Mouse (Mus musculus): ENCODE measurements around the gene Cass4.

Gene Cass4

GRCm38 (mm10) chr2:172472318-172472717, 78.7 kb downstream of the Cass4 start, which contains the start of gene Fam209:
Gene Fam209 (plus strand): TSS chr2:172472520.
- in situ Hi-C loops (cut with MboI; ENCODE audit: unreplicated experiment in 2 of 2): loop anchor here (10.0 to 25.0 kb wide), 3 partner anchors 1090 to 1615 kb away; partner anchors contain the start of gene Stx16 (in 1 of the 2)

- in situ Hi-C loops (cut with MboI; ENCODE audit: unreplicated experiment in 2 of 2): loop anchor here (10.0 to 25.0 kb wide), 3 partner anchors 1089 to 1614 kb away; partner anchors contain the start of gene Stx16 (in 1 of the 2)
Measured at GRCm38 (mm10) chr2:172473591-172473990, 80.0 kb downstream of the Cass4 start.

- in situ Hi-C loops (cut with MboI; ENCODE audit: unreplicated experiment in 2 of 2): loop anchor here (5.0 to 25.0 kb wide), 7 partner anchors 522 to 1963 kb away; partner anchors contain the start of gene Stx16 (in 1 of the 2)
Measured at GRCm38 (mm10) chr2:172474970-172475369, 81.4 kb downstream of the Cass4 start.

GRCm38 (mm10) chr2:172476707-172477260, 83.2 kb downstream of the Cass4 start:
- in situ Hi-C loops (cut with MboI; ENCODE audit: unreplicated experiment in 2 of 2): loop anchor here (5.0 to 25.0 kb wide), 5 partner anchors 521 to 1964 kb away; no protein-coding TSS in a partner anchor

GRCm38 (mm10) chr2:172477350-172477749, 83.8 kb downstream of the Cass4 start:
- in situ Hi-C loops (cut with MboI; ENCODE audit: unreplicated experiment in 2 of 2): loop anchor here (5.0 to 25.0 kb wide), 5 partner anchors 520 to 1965 kb away; no protein-coding TSS in a partner anchor

GRCm38 (mm10) chr2:172477860-172478259, 84.3 kb downstream of the Cass4 start:
- in situ Hi-C loops (cut with MboI; ENCODE audit: unreplicated experiment in 2 of 2): loop anchor here (5.0 to 25.0 kb wide), 5 partner anchors 519 to 1966 kb away; no protein-coding TSS in a partner anchor

- in situ Hi-C loops (cut with MboI; ENCODE audit: unreplicated experiment in 2 of 2): loop anchor here (5.0 to 25.0 kb wide), 6 partner anchors 295 to 1968 kb away; no protein-coding TSS in a partner anchor
Measured at GRCm38 (mm10) chr2:172480296-172480695, 86.7 kb downstream of the Cass4 start.

- in situ Hi-C loops (cut with MboI; ENCODE audit: unreplicated experiment in 2 of 2): loop anchor here (5.0 to 25.0 kb wide), 6 partner anchors 293 to 1970 kb away; no protein-coding TSS in a partner anchor
Measured at GRCm38 (mm10) chr2:172481654-172482385, 88.2 kb downstream of the Cass4 start.

All from v-Abl transformed pro-B cells (cell line).